Mouse (Mus musculus) limb, embryonic 10.5 days (tissue): ENCODE measurements around the gene Gm49391. TPM values are rescaled to one million over a fixed set of nuclear protein-coding genes. Genes with fewer than 3 reads are reported as not detected.

Source experiments
- DNase-seq: peaks from one replicate; pipeline ENCODE4 v3.0.0-alpha.2; 2017; ENCODE audit warnings: low spot score
- H3K27ac ChIP-seq: fragments of 300-500 bp; sonication (generic); 2 replicates; pipeline ENCODE4 v1.5.1; 2016; ENCODE audit warnings: mild to moderate bottlenecking
- H3K27me3 ChIP-seq: fragments of 300-500 bp; sonication (generic); 2 replicates; pipeline ENCODE4 v1.6.1; 2016; ENCODE audit warnings: low read depth, mild to moderate bottlenecking; ENCODE audit not compliant: poor library complexity, severe bottlenecking
- H3K36me3 ChIP-seq: fragments of 300-500 bp; sonication (generic); 2 replicates; pipeline ENCODE4 v1.6.1; 2016; ENCODE audit warnings: mild to moderate bottlenecking, moderate library complexity
- H3K4me1 ChIP-seq: fragments of 300-500 bp; sonication (generic); 2 replicates; pipeline ENCODE4 v1.6.1; 2016
- H3K4me3 ChIP-seq: fragments of 300-500 bp; sonication (generic); 2 replicates; pipeline ENCODE4 v1.5.1; 2016; ENCODE audit warnings: mild to moderate bottlenecking, moderate library complexity
- H3K9me3 ChIP-seq: fragments of 300-500 bp; sonication (generic); replicated peaks from 2 replicates; pipeline ENCODE4 v1.6.1; 2016; ENCODE audit warnings: mild to moderate bottlenecking
- WGBS: fragments of 180-500 bp; shearing (Covaris S2); methylation state at CpG from one replicate; pipeline ENCODE4 v1.1.7; 2016; 5-methylcytosine and 5-hydroxymethylcytosine counted together
- polyA plus RNA-seq: library from polyadenylated mRNA; unstranded; fragments of >200 nt; fragmentation: Nextera tagmentation; extraction: Ambion mirVana; gene quantifications from 2 replicates; pipeline ENCODE4 v1.2.1, GENCODE M21; 2016

The Gm49391 gene
- polyA plus RNA-seq, 1 experiment from 2014 or later: 0.96 TPM

- 85% methylated on average over 4 of the region's 4 CpGs for WGBS
- no peaks in the 10 kb centered on the region for H3K27me3 ChIP-seq
- no peaks in the 10 kb centered on the region for H3K36me3 ChIP-seq
- no peaks in the 10 kb centered on the region for H3K9me3 ChIP-seq
- H3K4me3 ChIP-seq: no peak overlapping the region
- DNase-seq: no peak
- no peaks in the 10 kb centered on the region for H3K4me1 ChIP-seq
- H3K27ac ChIP-seq: no peak overlapping the region
Observed at GRCm38 (mm10) chr13:60848241-60849120, 87.9 kb downstream of the Gm49391 start.

Other genes starting within 250 kb of the Gm49391 start
- gene BC051665, start 150.2 kb downstream of the Gm49391 start, polyA plus RNA-seq: not detected in 2 replicates
- not detected in 2 replicates for gene Ctsll3, start 133.7 kb downstream of the Gm49391 start, polyA plus RNA-seq
- gene 4930486L24Rik, start 72.1 kb downstream of the Gm49391 start, polyA plus RNA-seq: not detected in 2 replicates
- gene Gm49392, start 39.7 kb downstream of the Gm49391 start, polyA plus RNA-seq: 0.21 and 0.25 TPM in 2 replicates
- 1.3 and 1.7 TPM in 2 replicates for gene Ctla2b, start 39.1 kb downstream of the Gm49391 start, polyA plus RNA-seq
- gene Tpbpb, start 31.7 kb downstream of the Gm49391 start, polyA plus RNA-seq: not detected in 2 replicates
- gene Gm49393, start 981 bp downstream of the Gm49391 start, polyA plus RNA-seq: not detected in 2 replicates
- 9.6 and 11.3 TPM in 2 replicates for gene Ctla2a, start 54 bp upstream of the Gm49391 start, polyA plus RNA-seq
- gene Tpbpa, start 5.4 kb upstream of the Gm49391 start, polyA plus RNA-seq: not detected in 2 replicates
- gene Ctsj, start 69.4 kb upstream of the Gm49391 start, polyA plus RNA-seq: not detected in 2 replicates
- gene Ctsq, start 104.1 kb upstream of the Gm49391 start, polyA plus RNA-seq: not detected in 2 replicates
- not detected in 2 replicates for gene Ctsr, start 227.7 kb upstream of the Gm49391 start, polyA plus RNA-seq